Mouse (Mus musculus) heart, adult 2 months (tissue): ENCODE measurements around the gene A030003K21Rik.
"Not testable (repeated sequence)": the region's sequence is repeated elsewhere in the genome, so short reads cannot be mapped to it uniquely, and the experiment has no call there.

Experiments
- CTCF ChIP-seq: fragments of 200-600 bp; IDR thresholded peaks from 2 replicates; pipeline ENCODE4 v1.8.1; 2022; ENCODE audit warnings: antibody characterized with exemption, mild to moderate bottlenecking, moderate library complexity
- EP300 ChIP-seq: fragments of 200-500 bp; IDR thresholded peaks from 2 replicates; pipeline ENCODE4 v1.6.1; 2011; ENCODE audit warnings: low read depth, low read length, control low read depth; ENCODE audit not compliant: insufficient read depth

DNA sequence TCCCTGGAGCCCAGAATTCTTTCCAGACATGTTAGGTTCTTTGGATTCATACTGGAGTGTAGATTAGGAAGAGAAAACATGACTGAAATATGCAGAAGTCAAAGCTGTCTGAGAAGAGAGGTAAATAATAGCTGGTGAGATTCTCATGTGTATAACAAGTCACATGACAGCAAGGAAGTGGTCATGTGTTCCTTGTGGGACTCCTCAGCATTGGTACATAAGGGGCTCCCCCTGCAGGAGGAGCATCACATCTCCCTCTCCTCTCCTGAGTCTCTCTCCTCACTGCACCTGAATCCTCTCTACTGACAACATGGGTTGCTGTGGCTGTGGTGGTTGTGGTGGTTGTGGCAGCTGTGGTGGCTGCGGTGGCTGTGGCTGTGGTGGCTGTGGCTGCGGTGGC is 2.8 kb upstream of the A030003K21Rik start:
- TF ChIP-seq EP300, CTCF: not testable (repeated sequence)
